Mouse (Mus musculus) erythroblast, embryonic 14.5 days (primary cell): ENCODE results near the gene Fosb.

ENCODE experiments used
- GATA1 ChIP-seq: IDR thresholded peaks from 2 replicates; pipeline ENCODE4 v1.6.1; 2012; ENCODE audit warnings: low read length, inconsistent platforms, mixed read lengths
- TAL1 ChIP-seq: IDR thresholded peaks from 3 replicates; pipeline ENCODE4 v1.6.1; 2012; ENCODE audit warnings: low read length, inconsistent platforms, mixed read lengths

DNA sequence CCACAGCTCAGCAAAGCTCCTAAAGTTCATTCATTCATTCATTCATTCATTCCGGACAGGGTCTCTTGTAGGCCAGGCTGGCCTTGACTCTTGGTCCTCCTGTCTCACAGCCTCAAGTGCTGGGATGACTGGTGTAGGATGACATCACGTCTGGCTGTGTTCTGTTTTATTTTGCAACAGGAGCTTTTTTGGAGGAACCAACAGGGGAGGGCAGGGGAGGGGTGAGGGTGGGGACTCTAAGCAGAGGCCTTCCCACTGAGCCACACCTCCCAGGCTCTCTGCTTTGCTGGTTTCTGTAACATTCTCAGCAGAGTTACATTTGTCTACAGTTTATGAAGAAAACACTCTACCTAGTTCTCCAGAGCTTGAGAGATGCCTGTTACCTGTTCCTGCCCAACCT is 28.2 kb upstream of the Fosb start:
- TF ChIP-seq GATA1: no peak
- TF ChIP-seq TAL1: no peak
